Mouse (Mus musculus) ES-Bruce4 (cell line): ENCODE results near the gene Obp2a.
"Not testable (repeated sequence)": the region's sequence is repeated elsewhere in the genome, so short reads cannot be mapped to it uniquely, and the experiment has no call there.

Source experiments
- CTCF ChIP-seq: IDR thresholded peaks from one replicate; pipeline ENCODE4 v1.8.1; 2011; ENCODE audit warnings: low read depth, low read length
- EP300 ChIP-seq: IDR thresholded peaks from 2 replicates; pipeline ENCODE4 v1.6.1; 2011; ENCODE audit warnings: low read depth, low read length; ENCODE audit not compliant: insufficient read depth
- POLR2A ChIP-seq: IDR thresholded peaks from one replicate; pipeline ENCODE4 v1.8.1; 2011; ENCODE audit warnings: low read length; ENCODE audit not compliant: insufficient read depth

DNA sequence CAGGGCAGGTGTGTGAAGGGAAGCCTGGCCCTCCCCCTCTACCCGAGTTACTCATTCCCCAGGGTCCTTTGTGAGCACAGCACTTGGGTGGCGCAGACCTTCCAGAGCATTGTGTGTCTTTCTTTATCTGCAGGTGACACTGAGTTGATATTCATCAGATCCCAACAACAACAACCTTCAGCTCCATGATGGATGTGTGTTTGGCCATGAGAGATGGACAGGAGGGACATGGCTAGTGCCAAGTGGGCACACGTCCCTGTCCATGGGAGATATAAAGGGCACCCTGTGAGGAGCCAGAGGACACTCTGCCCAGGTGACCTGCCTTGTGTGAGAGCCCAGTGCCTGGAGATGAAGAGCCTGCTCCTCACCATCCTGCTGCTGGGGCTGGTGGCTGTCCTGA lies at the start of gene Obp2a:
- TF ChIP-seq EP300, CTCF, POLR2A: not testable (repeated sequence)
